Mouse (Mus musculus): ENCODE data around the gene Sos2. TPM values are rescaled to one million over a fixed set of nuclear protein-coding genes. Genes with fewer than 3 reads are reported as not detected.
"Not testable (repeated sequence)": the region's sequence is repeated elsewhere in the genome, so short reads cannot be mapped to it uniquely, and the experiment has no call there.

Sos2 gene
- total RNA-seq, 2 experiments from 2014 or later: 31.5 to 37.3 TPM

- TF ChIP-seq CTCF (conservative IDR thresholded peaks at IDR 0.05): no peak
- Histone ChIP-seq H3K4me3 (no peak overlapping the region), H3K27ac (no peak overlapping the region)
- no peak for DNase-seq (ENCODE audit: low spot score in 2 of 2)
These were observed 9.1 kb upstream of the Sos2 start for GRCm38 (mm10) chr12:69690714-69691113.

DNA sequence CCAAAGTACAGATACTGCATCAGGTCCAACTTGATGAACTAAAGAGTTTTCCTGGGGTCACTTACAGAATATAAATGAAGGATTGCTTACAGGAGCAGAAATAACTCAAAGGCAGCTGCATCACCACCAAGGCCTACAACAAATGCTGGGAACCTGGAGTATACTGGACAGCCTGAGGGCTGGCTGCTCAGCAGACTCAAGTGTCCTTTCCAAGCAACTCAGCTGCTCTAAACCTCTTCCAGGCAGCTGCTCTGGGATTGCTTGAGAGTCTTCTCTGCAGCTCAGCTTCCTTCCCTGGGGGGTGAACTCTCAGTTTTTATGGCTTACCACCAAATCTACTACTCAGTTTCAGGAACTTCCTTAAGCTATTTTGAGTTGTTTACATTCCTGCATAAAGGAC, 7.4 kb upstream of the Sos2 start:
- Histone ChIP-seq H3K27ac (no peak overlapping the region), H3K4me3 (no peak overlapping the region)
- no peak for DNase-seq (ENCODE audit: low spot score in 2 of 2)
- TF ChIP-seq CTCF (conservative IDR thresholded peaks at IDR 0.05): no peak

DNA sequence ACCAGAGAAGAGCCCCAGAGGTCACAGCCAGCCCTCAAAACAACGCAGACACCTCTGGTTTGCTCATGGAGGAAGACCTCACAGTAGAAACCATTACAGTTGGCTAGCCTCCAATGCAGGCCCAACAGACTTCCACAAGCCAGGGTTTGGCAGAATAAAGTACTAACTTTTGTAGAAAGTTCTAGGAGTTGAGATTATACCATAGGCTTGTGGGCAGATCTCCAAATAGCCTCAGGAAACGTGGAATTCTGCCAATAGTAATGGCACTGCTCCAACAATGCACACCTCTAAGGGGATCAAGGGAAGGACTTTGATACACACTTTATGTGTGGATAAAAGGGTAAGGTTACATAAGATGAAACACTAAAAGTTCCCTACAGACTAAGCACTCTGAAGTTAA, 6.7 kb upstream of the Sos2 start:
- Histone ChIP-seq H3K27ac (no peak overlapping the region), H3K4me3 (no peak overlapping the region)
- no peak for TF ChIP-seq CTCF (conservative IDR thresholded peaks at IDR 0.05)
- no peak for DNase-seq (ENCODE audit: low spot score in 2 of 2)

GRCm38 (mm10) chr12:69683537-69683936, 1.9 kb upstream of the Sos2 start:
- H3K27ac ChIP-seq: peak overlapping the region; percentile 6; the same call in 1 of the 2 replicates
- no peak for TF ChIP-seq CTCF (conservative IDR thresholded peaks at IDR 0.05)
- peak overlapping the region; percentile 23; the same call in 1 of the 2 replicates for H3K4me3 ChIP-seq

GRCm38 (mm10) chr12:69682788-69683419, 1.3 kb upstream of the Sos2 start:
- Histone ChIP-seq H3K4me3 (peak overlapping the region; percentile 62), H3K27ac (peak overlapping the region; percentile 94)
- DNase-seq (ENCODE audit: low spot score in 2 of 2): peak in 1 of 2 experiments; percentile 14
- no peak for TF ChIP-seq CTCF (conservative IDR thresholded peaks at IDR 0.05)

More at GRCm38 (mm10) chr12:69683537-69683936, 1.9 kb upstream of the Sos2 start:
- peak; percentile 41 to 62 for DNase-seq (ENCODE audit: low spot score in 2 of 2)

- peak; percentile 68 to 75 for DNase-seq (ENCODE audit: low spot score in 2 of 2)
- Histone ChIP-seq H3K4me3 (peak overlapping the region; percentile 62), H3K27ac (peak overlapping the region; percentile 94)
- peak; percentile 29; the same call in 1 of the 2 replicates for TF ChIP-seq CTCF (conservative IDR thresholded peaks at IDR 0.05)
These were observed 574 bp upstream of the Sos2 start for GRCm38 (mm10) chr12:69682065-69682787.

GRCm38 (mm10) chr12:69680635-69681565, 752 bp downstream of the Sos2 start:
- Histone ChIP-seq H3K27ac (peak overlapping the region; percentile 93), H3K4me3 (peak overlapping the region; percentile 91)
- DNase-seq (ENCODE audit: low spot score in 2 of 2): peak; percentile 10 to 16
- no peak for TF ChIP-seq CTCF (conservative IDR thresholded peaks at IDR 0.05)

GRCm38 (mm10) chr12:69676157-69676556, 5.5 kb downstream of the Sos2 start:
- no peak overlapping the region for H3K4me3 ChIP-seq
- no peak overlapping the region for H3K27ac ChIP-seq
- DNase-seq (ENCODE audit: low spot score in 2 of 2): no peak
- no peak for TF ChIP-seq CTCF (conservative IDR thresholded peaks at IDR 0.05)

DNA sequence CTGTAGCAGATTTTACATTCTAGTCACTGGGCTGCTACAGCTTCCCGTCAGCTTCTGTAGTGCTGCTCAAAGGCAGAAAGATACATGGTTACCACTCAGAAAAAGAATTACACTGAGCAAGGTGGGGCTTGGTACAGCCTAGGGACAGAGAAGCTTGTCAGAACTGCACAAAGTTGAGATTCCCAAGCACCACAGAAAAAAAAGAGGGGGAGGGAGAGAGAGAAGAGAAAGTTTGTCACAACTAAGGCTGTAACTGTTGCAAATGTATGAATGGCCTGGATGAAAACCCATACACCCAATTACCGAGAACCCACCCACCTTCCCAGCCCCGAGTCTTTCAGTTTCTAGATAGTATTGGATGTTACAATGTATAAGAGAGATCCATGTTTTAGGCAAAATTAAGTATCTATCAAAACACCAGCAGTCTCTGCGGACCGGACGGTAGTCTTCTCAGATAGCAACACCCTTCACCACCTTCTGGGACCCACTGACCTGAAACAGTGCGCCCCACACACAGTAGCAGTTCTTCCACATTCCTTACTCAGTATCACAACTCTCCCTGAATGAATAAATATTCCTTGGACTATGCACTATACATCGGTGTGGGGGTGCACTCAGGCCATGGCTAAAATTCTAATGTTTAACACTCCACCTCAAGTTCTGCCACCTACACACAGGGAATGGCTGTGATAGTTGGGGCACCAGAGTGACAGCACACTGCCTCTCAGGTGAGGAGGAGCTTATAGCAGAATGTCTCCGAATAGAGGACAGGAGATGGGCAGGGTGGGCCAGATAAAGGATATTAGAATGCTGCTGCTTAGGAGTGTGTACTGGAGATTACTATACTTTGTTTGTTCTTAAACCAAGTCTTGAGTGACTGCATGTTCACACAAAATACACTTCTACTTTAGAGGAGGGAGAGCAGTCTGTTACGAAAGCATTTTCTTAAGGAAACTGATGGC, 6.8 kb downstream of the Sos2 start:
- no peak for DNase-seq (ENCODE audit: low spot score in 2 of 2)
- H3K27ac ChIP-seq: no peak overlapping the region
- no peak for TF ChIP-seq CTCF (conservative IDR thresholded peaks at IDR 0.05)
- H3K4me3 ChIP-seq: no peak overlapping the region

GRCm38 (mm10) chr12:69674176-69674575, 7.5 kb downstream of the Sos2 start:
- no peak overlapping the region for H3K4me3 ChIP-seq
- no peak for DNase-seq (ENCODE audit: low spot score in 2 of 2)
- no peak overlapping the region for H3K27ac ChIP-seq
- TF ChIP-seq CTCF (conservative IDR thresholded peaks at IDR 0.05): no peak

DNA sequence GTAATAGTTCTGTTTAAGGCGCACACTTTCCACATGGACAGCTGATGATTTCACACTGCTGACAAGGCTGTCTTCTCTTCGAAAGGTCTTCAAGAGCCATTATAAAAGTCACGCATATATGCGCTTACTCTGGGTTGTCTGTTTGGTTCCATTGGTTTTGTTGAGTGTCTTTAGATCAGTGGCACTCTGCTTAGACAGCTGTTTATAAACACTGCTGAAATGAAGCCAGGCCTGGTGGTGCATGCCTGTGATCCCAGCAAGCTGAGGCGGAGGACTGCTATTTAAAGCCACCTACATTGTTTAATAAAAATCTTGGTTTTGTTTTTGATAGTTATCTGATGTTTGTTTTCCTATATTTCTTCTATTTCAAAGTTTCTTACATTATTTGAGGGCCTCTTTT, 14.9 kb downstream of the Sos2 start:
- TF ChIP-seq CTCF (conservative IDR thresholded peaks at IDR 0.05): no peak
- Histone ChIP-seq H3K4me3 (no peak overlapping the region), H3K27ac (no peak overlapping the region)
- DNase-seq (ENCODE audit: low spot score in 2 of 2): no peak

GRCm38 (mm10) chr12:69661658-69662057, 20.0 kb downstream of the Sos2 start:
- TF ChIP-seq CTCF (conservative IDR thresholded peaks at IDR 0.05): no peak
- H3K4me3 ChIP-seq: no peak overlapping the region
- H3K27ac ChIP-seq: no peak overlapping the region

DNA sequence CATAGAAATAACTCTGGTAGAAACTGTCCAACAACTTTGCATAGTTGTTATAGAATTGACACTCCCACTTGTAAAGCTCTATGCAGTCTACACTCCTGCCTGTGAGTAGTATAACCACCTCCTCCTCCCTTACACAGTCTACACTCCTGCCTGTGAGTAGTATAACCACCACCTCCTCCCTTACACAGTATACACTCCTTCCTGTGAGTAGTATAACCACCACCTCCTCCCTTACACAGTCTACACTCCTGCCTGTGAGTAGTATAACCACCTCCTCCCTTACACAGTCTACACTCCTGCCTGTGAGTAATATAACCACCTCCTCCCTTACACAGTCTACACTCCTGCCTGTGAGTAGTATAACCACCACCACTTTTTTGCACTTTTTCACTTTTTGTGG, 27.7 kb downstream of the Sos2 start:
- not testable (repeated sequence) for H3K27ac ChIP-seq; H3K4me3 ChIP-seq; DNase-seq (ENCODE audit: low spot score in 2 of 2)

More at GRCm38 (mm10) chr12:69661658-69662057, 20.0 kb downstream of the Sos2 start:
- no peak for DNase-seq (ENCODE audit: low spot score in 2 of 2)

Measured in layer of hippocampus, adult 2 months (tissue).